Mouse (Mus musculus): ENCODE data around the gene Serpina3f. TPM values are rescaled to one million over a fixed set of nuclear protein-coding genes. Genes with fewer than 3 reads are reported as not detected.
A peak's percentile ranks its signal among the peaks of the same experiment; 100 is the strongest.

Gene Serpina3f
- polyA plus RNA-seq (2014; fragmentation: Nextera tagmentation; extraction: Ambion mirVana), result 0.43 TPM in 1 of 2 replicates, not detected in the other

GRCm38 (mm10) chr12:104214445-104214753, at the start of gene Serpina3f:
Gene Serpina3f, plus strand, starts transcription at chr12:104214544.
- no peaks in the 10 kb centered on the region for H3K36me3 ChIP-seq (ENCODE audit: control insufficient read depth, insufficient read depth, low read length)
- H3K9ac ChIP-seq (replicated peaks; ENCODE audit: low read length), result no peak within 1 kb of the TSS
- ATAC-seq (ENCODE audit: low FRiP score, low TSS enrichment), result no peak
- H3K9me3 ChIP-seq (ENCODE audit: control insufficient read depth, low read length), result no peaks in the 10 kb centered on the region
- H3K4me3 ChIP-seq (replicated peaks; ENCODE audit: low read depth, low read length), result no peak within 1 kb of the TSS
- 78% methylated on average over 1 of the region's 1 CpGs for WGBS
- no peaks in the 10 kb centered on the region for H3K4me1 ChIP-seq (ENCODE audit: control insufficient read depth, insufficient read depth, low read length)
- DNase-seq, result no peak
- 0 out of 2 replicates have a peak within 1 kb of the TSS, but pooled peaks have one; percentile 2 for H3K27ac ChIP-seq (replicated peaks; ENCODE audit: low read depth, low read length)
- no peaks in the 10 kb centered on the region for H3K27me3 ChIP-seq (ENCODE audit: control insufficient read depth, insufficient read depth, low read length)
- H3K4me2 ChIP-seq (ENCODE audit: low read length), result no peak within 1 kb of the TSS

GRCm38 (mm10) chr12:104174747-104175146, 39.6 kb upstream of the Serpina3f start:
- H3K4me1 ChIP-seq (ENCODE audit: control insufficient read depth, insufficient read depth, low read length), result no peaks in the 10 kb centered on the region
- H3K4me2 ChIP-seq (ENCODE audit: low read length), result no peak overlapping the region
- no peak overlapping the region for H3K9ac ChIP-seq (replicated peaks; ENCODE audit: low read length)
- no peak overlapping the region for H3K4me3 ChIP-seq (replicated peaks; ENCODE audit: low read depth, low read length)
- ATAC-seq (ENCODE audit: low FRiP score, low TSS enrichment) (no peak), DNase-seq (no peak)
- 88% methylated on average over 3 of the region's 3 CpGs for WGBS
- no peak overlapping the region for H3K27ac ChIP-seq (replicated peaks; ENCODE audit: low read depth, low read length)
- H3K9me3 ChIP-seq (ENCODE audit: control insufficient read depth, low read length), result no peaks in the 10 kb centered on the region
- H3K36me3 ChIP-seq (ENCODE audit: control insufficient read depth, insufficient read depth, low read length), result no peaks in the 10 kb centered on the region
- H3K27me3 ChIP-seq (ENCODE audit: control insufficient read depth, insufficient read depth, low read length), result no peaks in the 10 kb centered on the region

- no peak overlapping the region for H3K4me3 ChIP-seq (replicated peaks; ENCODE audit: low read depth, low read length)
- H3K36me3 ChIP-seq (ENCODE audit: control insufficient read depth, insufficient read depth, low read length), result no peaks in the 10 kb centered on the region
- no peaks in the 10 kb centered on the region for H3K9me3 ChIP-seq (ENCODE audit: control insufficient read depth, low read length)
- no peak overlapping the region for H3K27ac ChIP-seq (replicated peaks; ENCODE audit: low read depth, low read length)
- WGBS, result 83% methylated on average over 3 of the region's 3 CpGs
- H3K4me2 ChIP-seq (ENCODE audit: low read length), result no peak overlapping the region
- no peak for ATAC-seq (ENCODE audit: low FRiP score, low TSS enrichment)
- DNase-seq, result no peak
- H3K27me3 ChIP-seq (ENCODE audit: control insufficient read depth, insufficient read depth, low read length), result no peaks in the 10 kb centered on the region
- H3K4me1 ChIP-seq (ENCODE audit: control insufficient read depth, insufficient read depth, low read length), result no peaks in the 10 kb centered on the region
- no peak overlapping the region for H3K9ac ChIP-seq (replicated peaks; ENCODE audit: low read length)
Observed at GRCm38 (mm10) chr12:104175636-104176035, 38.7 kb upstream of the Serpina3f start.

GRCm38 (mm10) chr12:104178577-104178976, 35.8 kb upstream of the Serpina3f start:
- H3K4me1 ChIP-seq (ENCODE audit: control insufficient read depth, insufficient read depth, low read length), result no peaks in the 10 kb centered on the region

GRCm38 (mm10) chr12:104178987-104179386, 35.4 kb upstream of the Serpina3f start:
- H3K27me3 ChIP-seq (ENCODE audit: control insufficient read depth, insufficient read depth, low read length), result no peaks in the 10 kb centered on the region
- H3K4me3 ChIP-seq (replicated peaks; ENCODE audit: low read depth, low read length), result no peak overlapping the region
- 85% methylated on average over 2 of the region's 2 CpGs for WGBS
- H3K4me1 ChIP-seq (ENCODE audit: control insufficient read depth, insufficient read depth, low read length), result no peaks in the 10 kb centered on the region
- H3K27ac ChIP-seq (replicated peaks; ENCODE audit: low read depth, low read length), result no peak overlapping the region
- H3K36me3 ChIP-seq (ENCODE audit: control insufficient read depth, insufficient read depth, low read length), result no peaks in the 10 kb centered on the region
- H3K4me2 ChIP-seq (ENCODE audit: low read length), result no peak overlapping the region
- no peak for DNase-seq
- H3K9ac ChIP-seq (replicated peaks; ENCODE audit: low read length), result no peak overlapping the region
- no peak for ATAC-seq (ENCODE audit: low FRiP score, low TSS enrichment)
- no peaks in the 10 kb centered on the region for H3K9me3 ChIP-seq (ENCODE audit: control insufficient read depth, low read length)

More at GRCm38 (mm10) chr12:104178577-104178976, 35.8 kb upstream of the Serpina3f start:
- no peaks in the 10 kb centered on the region for H3K9me3 ChIP-seq (ENCODE audit: control insufficient read depth, low read length)
- no peak overlapping the region for H3K27ac ChIP-seq (replicated peaks; ENCODE audit: low read depth, low read length)
- H3K9ac ChIP-seq (replicated peaks; ENCODE audit: low read length), result no peak overlapping the region
- no peak overlapping the region for H3K4me3 ChIP-seq (replicated peaks; ENCODE audit: low read depth, low read length)
- H3K4me2 ChIP-seq (ENCODE audit: low read length), result no peak overlapping the region
- DNase-seq (no peak), ATAC-seq (ENCODE audit: low FRiP score, low TSS enrichment) (no peak)
- no peaks in the 10 kb centered on the region for H3K27me3 ChIP-seq (ENCODE audit: control insufficient read depth, insufficient read depth, low read length)
- no peaks in the 10 kb centered on the region for H3K36me3 ChIP-seq (ENCODE audit: control insufficient read depth, insufficient read depth, low read length)

- Histone ChIP-seq H3K4me1 (ENCODE audit: control insufficient read depth, insufficient read depth, low read length) (no peaks in the 10 kb centered on the region), H3K9ac (replicated peaks; ENCODE audit: low read length) (no peak overlapping the region), H3K9me3 (ENCODE audit: control insufficient read depth, low read length) (no peaks in the 10 kb centered on the region), H3K27ac (replicated peaks; ENCODE audit: low read depth, low read length) (no peak overlapping the region), H3K4me3 (replicated peaks; ENCODE audit: low read depth, low read length) (no peak overlapping the region), H3K36me3 (ENCODE audit: control insufficient read depth, insufficient read depth, low read length) (no peaks in the 10 kb centered on the region), H3K27me3 (ENCODE audit: control insufficient read depth, insufficient read depth, low read length) (no peaks in the 10 kb centered on the region), H3K4me2 (ENCODE audit: low read length) (no peak overlapping the region)
- ATAC-seq (ENCODE audit: low FRiP score, low TSS enrichment) (no peak), DNase-seq (no peak)
- 83% methylated on average over 4 of the region's 4 CpGs for WGBS
Observed at GRCm38 (mm10) chr12:104185046-104185445, 29.3 kb upstream of the Serpina3f start.

GRCm38 (mm10) chr12:104186041-104186581, 28.2 kb upstream of the Serpina3f start:
- no peaks in the 10 kb centered on the region for H3K4me1 ChIP-seq (ENCODE audit: control insufficient read depth, insufficient read depth, low read length)
- no peak overlapping the region for H3K27ac ChIP-seq (replicated peaks; ENCODE audit: low read depth, low read length)
- no peaks in the 10 kb centered on the region for H3K27me3 ChIP-seq (ENCODE audit: control insufficient read depth, insufficient read depth, low read length)
- no peak overlapping the region for H3K9ac ChIP-seq (replicated peaks; ENCODE audit: low read length)
- WGBS, result 88% methylated on average over 3 of the region's 3 CpGs
- H3K4me2 ChIP-seq (ENCODE audit: low read length), result no peak overlapping the region
- ATAC-seq (ENCODE audit: low FRiP score, low TSS enrichment), result no peak
- H3K4me3 ChIP-seq (replicated peaks; ENCODE audit: low read depth, low read length), result no peak overlapping the region
- H3K36me3 ChIP-seq (ENCODE audit: control insufficient read depth, insufficient read depth, low read length), result no peaks in the 10 kb centered on the region
- DNase-seq, result no peak
- no peaks in the 10 kb centered on the region for H3K9me3 ChIP-seq (ENCODE audit: control insufficient read depth, low read length)

- H3K4me3 ChIP-seq (replicated peaks; ENCODE audit: low read depth, low read length), result no peak overlapping the region
- no peak overlapping the region for H3K27ac ChIP-seq (replicated peaks; ENCODE audit: low read depth, low read length)
- H3K4me2 ChIP-seq (ENCODE audit: low read length), result no peak overlapping the region
- ATAC-seq (ENCODE audit: low FRiP score, low TSS enrichment) (no peak), DNase-seq (no peak)
- no peaks in the 10 kb centered on the region for H3K36me3 ChIP-seq (ENCODE audit: control insufficient read depth, insufficient read depth, low read length)
- H3K9me3 ChIP-seq (ENCODE audit: control insufficient read depth, low read length), result no peaks in the 10 kb centered on the region
- WGBS, result 61% methylated on average over 2 of the region's 2 CpGs
- no peak overlapping the region for H3K9ac ChIP-seq (replicated peaks; ENCODE audit: low read length)
- no peaks in the 10 kb centered on the region for H3K4me1 ChIP-seq (ENCODE audit: control insufficient read depth, insufficient read depth, low read length)
- H3K27me3 ChIP-seq (ENCODE audit: control insufficient read depth, insufficient read depth, low read length), result no peaks in the 10 kb centered on the region
Observed at GRCm38 (mm10) chr12:104189246-104189645, 25.1 kb upstream of the Serpina3f start.

- no peak overlapping the region for H3K4me3 ChIP-seq (replicated peaks; ENCODE audit: low read depth, low read length)
- H3K9ac ChIP-seq (replicated peaks; ENCODE audit: low read length), result no peak overlapping the region
- H3K27me3 ChIP-seq (ENCODE audit: control insufficient read depth, insufficient read depth, low read length), result no peaks in the 10 kb centered on the region
- no peaks in the 10 kb centered on the region for H3K9me3 ChIP-seq (ENCODE audit: control insufficient read depth, low read length)
- ATAC-seq (ENCODE audit: low FRiP score, low TSS enrichment), result no peak
- no peak for DNase-seq
- no peak overlapping the region for H3K4me2 ChIP-seq (ENCODE audit: low read length)
- no peaks in the 10 kb centered on the region for H3K4me1 ChIP-seq (ENCODE audit: control insufficient read depth, insufficient read depth, low read length)
- no peaks in the 10 kb centered on the region for H3K36me3 ChIP-seq (ENCODE audit: control insufficient read depth, insufficient read depth, low read length)
- H3K27ac ChIP-seq (replicated peaks; ENCODE audit: low read depth, low read length), result no peak overlapping the region
Observed at GRCm38 (mm10) chr12:104190852-104191251, 23.5 kb upstream of the Serpina3f start.
